Mouse (Mus musculus): ENCODE results near the gene Rhoq.

Gene Rhoq

GRCm38 (mm10) chr17:86963586-86963902, 662 bp downstream of the Rhoq start:
- DNase-seq (ENCODE audit: low spot score): peak; percentile 72

GRCm38 (mm10) chr17:86964041-86964440, 1.2 kb downstream of the Rhoq start:
- no peak for DNase-seq (ENCODE audit: low spot score)

GRCm38 (mm10) chr17:86964502-86964901, 1.6 kb downstream of the Rhoq start:
- peak; percentile 69 for DNase-seq (ENCODE audit: low spot score)

- no peak for DNase-seq (ENCODE audit: low spot score)
Measured at GRCm38 (mm10) chr17:86965121-86965520, 2.2 kb downstream of the Rhoq start.

- no peak for DNase-seq (ENCODE audit: low spot score)
Measured at GRCm38 (mm10) chr17:86966040-86966439, 3.2 kb downstream of the Rhoq start.

GRCm38 (mm10) chr17:86967048-86967447, 4.2 kb downstream of the Rhoq start:
- DNase-seq (ENCODE audit: low spot score): no peak

- no peak for DNase-seq (ENCODE audit: low spot score)
Measured at GRCm38 (mm10) chr17:86967536-86968525, 4.9 kb downstream of the Rhoq start.

GRCm38 (mm10) chr17:86968581-86968980, 5.7 kb downstream of the Rhoq start:
- no peak for DNase-seq (ENCODE audit: low spot score)

- DNase-seq (ENCODE audit: low spot score): no peak
Measured at GRCm38 (mm10) chr17:86969582-86969981, 6.7 kb downstream of the Rhoq start.

- DNase-seq (ENCODE audit: low spot score): no peak
Measured at GRCm38 (mm10) chr17:86970026-86970750, 7.3 kb downstream of the Rhoq start.

- no peak for DNase-seq (ENCODE audit: low spot score)
Measured at GRCm38 (mm10) chr17:86971036-86971435, 8.2 kb downstream of the Rhoq start.

- no peak for DNase-seq (ENCODE audit: low spot score)
Measured at GRCm38 (mm10) chr17:86971860-86972259, 9.0 kb downstream of the Rhoq start.

GRCm38 (mm10) chr17:86973097-86973496, 10.2 kb downstream of the Rhoq start:
- DNase-seq (ENCODE audit: low spot score): no peak

- DNase-seq (ENCODE audit: low spot score): no peak
Measured at GRCm38 (mm10) chr17:86976387-86976786, 13.5 kb downstream of the Rhoq start.

- no peak for DNase-seq (ENCODE audit: low spot score)
Measured at GRCm38 (mm10) chr17:86978496-86978895, 15.6 kb downstream of the Rhoq start.

- DNase-seq (ENCODE audit: low spot score): no peak
Measured at GRCm38 (mm10) chr17:86981205-86981604, 18.3 kb downstream of the Rhoq start.

- no peak for DNase-seq (ENCODE audit: low spot score)
Measured at GRCm38 (mm10) chr17:86981701-86982100, 18.8 kb downstream of the Rhoq start.

GRCm38 (mm10) chr17:86982497-86982896, 19.6 kb downstream of the Rhoq start:
- no peak for DNase-seq (ENCODE audit: low spot score)

- DNase-seq (ENCODE audit: low spot score): no peak
Measured at GRCm38 (mm10) chr17:86986449-86987138, 23.7 kb downstream of the Rhoq start.

- no peak for DNase-seq (ENCODE audit: low spot score)
Measured at GRCm38 (mm10) chr17:86988161-86988560, 25.3 kb downstream of the Rhoq start.

- no peak for DNase-seq (ENCODE audit: low spot score)
Measured at GRCm38 (mm10) chr17:86988601-86989184, 25.8 kb downstream of the Rhoq start.

GRCm38 (mm10) chr17:86991306-86991705, 28.4 kb downstream of the Rhoq start:
- no peak for DNase-seq (ENCODE audit: low spot score)

All from testis, postnatal 10 days (tissue).